Mouse (Mus musculus) gastrocnemius, adult 2 months (tissue): ENCODE results near the gene Acsbg1. TPM values are rescaled to one million over a fixed set of nuclear protein-coding genes. Genes with fewer than 3 reads are reported as not detected.
A peak's percentile ranks its signal among the peaks of the same experiment; 100 is the strongest.

Source experiments
- DNase-seq: peaks from one replicate; pipeline ENCODE4 v3.0.0; 2022
- H3K27ac ChIP-seq: fragments of 200-600 bp; 2 replicates; pipeline ENCODE4 v1.8.1; 2022; ENCODE audit warnings: mild to moderate bottlenecking
- H3K4me3 ChIP-seq: fragments of 200-600 bp; 2 replicates; pipeline ENCODE4 v1.8.1; 2022; ENCODE audit warnings: mild to moderate bottlenecking, moderate library complexity
- CTCF ChIP-seq: fragments of 200-600 bp; IDR thresholded peaks from 2 replicates; pipeline ENCODE4 v1.8.1; 2022; ENCODE audit warnings: antibody characterized with exemption, mild to moderate bottlenecking, moderate library complexity
- intact Hi-C: fragments of 180-260 bp; cut with DNase I; formaldehyde crosslinking; loops from one replicate; pipeline ENCODE4 v1.15.1; 2025
- total RNA-seq, 2 experiments: library from RNA; stranded (reverse); gene quantifications; 2 replicates each; pipeline ENCODE4 v1.2.3; 2021

Gene Acsbg1
- total RNA-seq, 2 experiments from 2014 or later, result 0.15 to 0.28 TPM

GRCm38 (mm10) chr9:54652778-54653177, 8.9 kb downstream of the Acsbg1 start:
- no peak overlapping the region for H3K4me3 ChIP-seq
- intact Hi-C loops, result no loop called here
- TF ChIP-seq CTCF, result no peak
- DNase-seq, result no peak
- H3K27ac ChIP-seq, result no peak overlapping the region

DNA sequence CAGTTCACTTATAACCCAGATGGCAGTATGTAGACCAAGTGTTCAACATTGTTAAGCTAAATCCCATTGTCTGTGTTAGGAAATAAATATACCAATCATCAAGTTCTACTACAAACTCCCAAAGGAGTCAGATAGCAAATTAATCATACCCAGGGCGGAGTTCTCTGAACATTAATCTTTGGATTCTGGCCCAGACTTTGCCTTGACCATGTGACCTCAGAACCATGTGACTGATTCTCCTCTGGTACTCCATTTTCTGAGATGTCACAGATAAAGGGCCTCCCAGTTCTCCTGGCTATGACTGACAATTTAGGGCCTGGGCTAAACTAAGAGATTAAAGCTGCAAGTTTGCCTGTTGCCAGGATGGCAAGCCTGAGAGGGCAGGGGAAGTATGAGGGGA, 12.3 kb downstream of the Acsbg1 start:
- Histone ChIP-seq H3K27ac (no peak overlapping the region), H3K4me3 (no peak overlapping the region)
- no peak for DNase-seq
- intact Hi-C loops, result no loop called here
- no peak for TF ChIP-seq CTCF

GRCm38 (mm10) chr9:54647456-54647855, 14.2 kb downstream of the Acsbg1 start:
- no peak for TF ChIP-seq CTCF
- Histone ChIP-seq H3K27ac (no peak overlapping the region), H3K4me3 (no peak overlapping the region)
- no peak for DNase-seq
- intact Hi-C loops, result no loop called here

DNA sequence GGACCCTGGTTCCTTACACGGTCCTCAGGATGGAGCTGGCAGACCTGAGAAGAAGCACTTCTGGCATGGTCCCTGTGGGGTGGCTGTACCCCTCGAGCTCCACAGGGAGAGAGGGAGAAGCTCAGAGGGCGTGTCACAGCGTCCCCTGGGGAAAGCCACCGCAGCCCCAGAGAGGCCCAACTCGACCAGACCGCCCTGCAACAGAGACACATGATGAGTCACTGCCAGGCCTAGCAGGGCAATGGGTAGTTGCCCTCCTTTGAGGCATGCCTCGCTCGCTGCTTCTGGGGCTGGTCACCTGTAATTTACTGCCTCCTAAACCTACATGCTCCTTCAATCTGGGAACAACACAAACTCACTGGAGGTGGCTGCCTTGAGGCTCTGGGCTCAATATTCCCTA, 15.4 kb downstream of the Acsbg1 start:
- no peak overlapping the region for H3K27ac ChIP-seq
- H3K4me3 ChIP-seq, result no peak overlapping the region
- DNase-seq, result no peak
- TF ChIP-seq CTCF, result no peak
- intact Hi-C loops, result no loop called here

DNA sequence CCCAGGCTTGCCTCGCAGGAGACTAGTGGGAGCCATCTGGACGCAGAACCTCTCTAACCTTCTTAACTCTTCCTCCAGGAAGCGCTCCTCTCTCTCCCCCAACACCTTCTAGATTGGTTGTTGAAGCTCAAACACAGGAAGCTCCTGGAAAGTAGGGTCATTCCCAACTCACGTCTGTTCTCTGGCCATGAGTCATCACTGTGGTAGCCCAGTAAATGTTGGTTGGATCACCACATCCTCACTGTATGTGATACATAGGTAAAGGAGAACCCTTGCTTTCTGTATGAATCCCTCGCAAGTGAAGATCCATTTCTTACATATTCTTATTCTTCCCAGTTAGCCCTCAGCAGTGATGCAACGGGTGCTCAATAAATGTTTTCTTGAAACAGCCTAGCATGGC, 16.1 kb downstream of the Acsbg1 start:
- no peak overlapping the region for H3K27ac ChIP-seq
- intact Hi-C loops, result no loop called here
- TF ChIP-seq CTCF, result no peak
- no peak overlapping the region for H3K4me3 ChIP-seq
- no peak for DNase-seq

GRCm38 (mm10) chr9:54643179-54643578, 18.5 kb downstream of the Acsbg1 start:
- Histone ChIP-seq H3K27ac (no peak overlapping the region), H3K4me3 (no peak overlapping the region)
- TF ChIP-seq CTCF, result no peak
- no peak for DNase-seq
- intact Hi-C loops, result no loop called here

- Histone ChIP-seq H3K4me3 (no peak overlapping the region), H3K27ac (no peak overlapping the region)
- no peak for TF ChIP-seq CTCF
- intact Hi-C loops, result no loop called here
- DNase-seq, result no peak
Observed at GRCm38 (mm10) chr9:54642556-54642955, 19.1 kb downstream of the Acsbg1 start.

- no peak for DNase-seq
- intact Hi-C loops, result no loop called here
- no peak overlapping the region for H3K27ac ChIP-seq
- H3K4me3 ChIP-seq, result no peak overlapping the region
- no peak for TF ChIP-seq CTCF
Observed at GRCm38 (mm10) chr9:54642149-54642548, 19.5 kb downstream of the Acsbg1 start.

DNA sequence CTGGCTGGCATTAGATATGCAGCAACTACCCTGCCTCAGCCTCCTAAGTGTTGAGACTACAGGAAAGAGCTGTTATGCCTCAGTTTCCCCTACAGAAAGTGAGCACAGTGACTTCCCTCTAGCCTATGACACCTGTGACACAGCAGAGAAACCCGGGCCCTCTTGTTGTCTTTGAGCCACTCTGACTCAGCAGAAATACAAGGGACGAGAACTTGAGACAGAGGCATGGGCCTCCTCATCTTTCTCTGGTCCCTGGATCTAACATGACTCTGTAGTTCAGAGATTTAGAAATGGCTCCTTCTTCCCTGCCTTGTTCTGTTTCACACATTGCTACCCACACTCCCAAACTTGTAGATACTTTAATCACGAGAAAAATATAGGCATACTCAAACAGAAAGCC, 20.1 kb downstream of the Acsbg1 start:
- no peak for TF ChIP-seq CTCF
- no peak for DNase-seq
- intact Hi-C loops, result no loop called here
- H3K4me3 ChIP-seq, result no peak overlapping the region
- no peak overlapping the region for H3K27ac ChIP-seq

- no peak overlapping the region for H3K4me3 ChIP-seq
- no peak overlapping the region for H3K27ac ChIP-seq
- TF ChIP-seq CTCF, result no peak
- DNase-seq, result no peak
- intact Hi-C loops, result no loop called here
Observed at GRCm38 (mm10) chr9:54639192-54639591, 22.5 kb downstream of the Acsbg1 start.

DNA sequence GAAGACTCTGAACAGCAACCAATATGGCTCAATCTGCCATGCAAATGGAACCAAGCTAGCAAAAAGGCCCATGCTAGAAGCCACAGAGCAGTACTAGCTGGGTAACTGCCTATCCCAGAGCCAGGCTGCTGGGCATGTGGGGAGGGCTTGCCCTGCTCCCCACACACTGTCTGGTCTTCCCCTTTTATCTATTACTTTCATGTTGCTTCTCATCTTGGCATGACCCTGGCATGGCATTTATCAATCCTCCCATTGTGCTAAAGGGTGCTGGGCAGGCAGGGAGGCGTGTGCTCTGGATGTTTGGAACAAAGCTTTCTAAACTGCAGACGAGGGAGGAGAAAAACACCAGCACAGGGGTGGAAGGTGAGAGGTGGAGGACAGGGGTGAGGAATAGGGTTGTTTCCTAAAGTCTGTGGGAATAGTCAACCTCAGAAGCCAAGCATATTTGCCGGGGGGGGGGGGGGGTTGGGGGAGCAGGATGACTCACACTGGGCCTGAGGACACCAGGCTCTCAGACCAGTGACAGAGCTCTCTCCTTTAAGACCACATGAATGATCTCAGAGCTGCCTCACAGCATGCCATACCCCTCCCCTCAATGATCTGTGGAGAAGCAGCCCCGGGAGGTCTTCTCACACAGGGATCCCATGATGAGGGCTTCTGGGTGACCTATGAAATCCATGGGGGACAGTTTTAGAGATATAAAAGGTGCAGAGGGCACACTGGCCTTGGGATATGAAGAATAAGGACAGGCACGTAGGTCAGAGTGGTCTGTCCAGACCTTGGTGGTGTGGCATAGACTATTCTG, 24.0 kb downstream of the Acsbg1 start:
- Histone ChIP-seq H3K4me3 (no peak overlapping the region), H3K27ac (no peak overlapping the region)
- intact Hi-C loops, result no loop called here
- DNase-seq, result no peak
- TF ChIP-seq CTCF, result no peak

- intact Hi-C loops, result no loop called here
Observed at GRCm38 (mm10) chr9:54633401-54633800, 28.3 kb downstream of the Acsbg1 start.

GRCm38 (mm10) chr9:54630905-54631304, 30.8 kb downstream of the Acsbg1 start:
- peak; percentile 46 for TF ChIP-seq CTCF
- Histone ChIP-seq H3K27ac (no peak overlapping the region), H3K4me3 (no peak overlapping the region)
- intact Hi-C loops, result no loop called here
- DNase-seq, result no peak

More at GRCm38 (mm10) chr9:54633401-54633800, 28.3 kb downstream of the Acsbg1 start:
- DNase-seq, result no peak
- no peak for TF ChIP-seq CTCF
- no peak overlapping the region for H3K27ac ChIP-seq
- no peak overlapping the region for H3K4me3 ChIP-seq

GRCm38 (mm10) chr9:54629613-54630261, 31.9 kb downstream of the Acsbg1 start:
- Histone ChIP-seq H3K4me3 (no peak overlapping the region), H3K27ac (no peak overlapping the region)
- intact Hi-C loops, result no loop called here
- no peak for DNase-seq
- TF ChIP-seq CTCF, result no peak
